Mouse (Mus musculus): ENCODE measurements around the gene Pzp. TPM values are rescaled to one million over a fixed set of nuclear protein-coding genes. Genes with fewer than 3 reads are reported as not detected.

Gene Pzp
- polyA plus RNA-seq (2012; rRNA removed): 0.09 TPM in 1 of 2 replicates, not detected in the other

- DNase-seq (ENCODE audit: low spot score): no peak
Observed at GRCm38 (mm10) chr6:128526601-128527000, at the start of gene Pzp. Pzp (minus strand) TSS chr6:128526720.

- no peak for DNase-seq (ENCODE audit: low spot score)
Observed at GRCm38 (mm10) chr6:128566589-128566988, 40.1 kb upstream of the Pzp start.

GRCm38 (mm10) chr6:128554049-128554448, 27.5 kb upstream of the Pzp start:
- DNase-seq (ENCODE audit: low spot score): no peak

DNA sequence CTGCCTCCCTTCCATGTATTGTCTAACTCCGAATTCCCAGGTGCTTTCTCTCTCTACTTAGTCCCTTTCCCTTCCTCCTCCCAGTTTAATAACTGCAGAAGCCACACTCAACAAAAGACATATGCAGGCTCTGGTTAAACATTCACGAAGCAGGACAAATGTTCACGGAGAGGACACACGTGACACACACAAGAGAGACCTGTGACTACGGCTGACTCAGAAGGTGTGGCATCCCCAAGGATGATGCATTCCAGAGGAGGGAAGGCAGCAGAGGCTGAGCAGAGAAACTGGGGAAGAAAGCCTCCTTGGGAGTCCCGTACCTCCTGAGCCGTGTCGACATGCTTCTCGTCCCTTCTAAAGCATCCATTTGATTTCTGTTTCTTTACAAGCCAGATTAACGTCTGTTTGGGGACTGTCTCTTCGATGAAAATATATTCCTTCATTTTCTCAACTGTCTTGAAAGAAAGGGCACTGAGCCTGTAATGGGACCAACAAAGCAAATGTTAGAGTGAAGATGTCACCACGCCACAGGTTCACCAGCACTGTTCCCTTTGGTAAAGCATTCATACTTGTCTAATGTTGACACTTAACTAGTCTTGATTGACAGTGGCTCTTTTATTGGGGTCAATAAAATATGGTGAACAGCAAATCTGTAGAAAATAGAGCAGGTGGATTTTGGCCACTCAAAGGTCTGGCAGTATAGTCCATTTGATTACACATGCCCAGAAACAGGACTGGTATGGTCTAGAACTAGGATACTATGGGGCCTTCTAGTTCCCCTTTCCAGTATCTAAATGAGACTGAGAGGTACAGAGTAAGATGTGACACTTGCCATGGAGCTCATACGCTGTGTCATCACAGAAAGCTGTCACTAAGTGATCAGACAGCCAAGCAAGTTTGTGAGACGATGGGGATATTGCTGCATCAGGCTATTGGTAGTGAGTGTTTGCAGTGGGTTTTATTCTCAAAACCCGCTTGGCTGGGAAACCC, 23.2 kb upstream of the Pzp start:
- no peak for DNase-seq (ENCODE audit: low spot score)

DNA sequence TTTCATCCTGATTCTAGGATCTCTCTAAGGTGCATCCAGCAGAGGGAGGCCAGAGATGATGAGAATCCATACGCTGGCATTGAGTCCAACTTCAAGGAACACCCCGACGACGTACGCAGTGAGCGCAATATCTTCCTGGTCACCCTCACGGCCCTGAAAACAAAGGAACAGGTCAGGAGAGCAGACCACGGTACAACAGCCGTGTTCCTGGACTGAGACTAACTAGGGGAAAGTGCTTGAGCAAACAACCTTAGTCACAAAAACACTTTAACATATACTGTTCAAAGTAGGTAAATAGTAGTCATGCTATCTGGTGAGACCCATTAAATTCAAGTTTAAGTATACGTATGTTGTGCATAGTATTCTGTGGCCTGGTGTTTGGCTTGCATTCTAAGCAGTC, 22.0 kb upstream of the Pzp start:
- DNase-seq (ENCODE audit: low spot score): no peak

- no peak for DNase-seq (ENCODE audit: low spot score)
Observed at GRCm38 (mm10) chr6:128545402-128545801, 18.9 kb upstream of the Pzp start.

GRCm38 (mm10) chr6:128543226-128543625, 16.7 kb upstream of the Pzp start:
- no peak for DNase-seq (ENCODE audit: low spot score)

DNA sequence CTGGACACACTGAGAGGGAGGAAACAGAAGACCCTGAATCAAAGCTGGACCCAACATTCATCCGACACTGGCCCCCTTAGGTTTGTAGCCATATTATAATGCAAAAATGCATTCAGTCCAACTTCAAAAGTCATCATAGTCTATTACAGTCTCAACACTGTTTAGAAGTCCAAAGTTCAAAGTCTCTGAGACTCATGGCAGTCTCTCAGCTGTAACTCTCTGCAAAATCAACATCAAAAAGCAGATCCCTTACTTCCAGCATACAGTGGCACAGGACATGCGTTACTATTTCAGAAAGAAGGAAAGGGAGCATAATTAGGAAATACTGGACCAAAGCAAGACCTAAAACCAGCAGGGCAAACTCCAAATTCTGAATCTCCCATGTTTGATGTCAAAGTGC, 8.7 kb upstream of the Pzp start:
- DNase-seq (ENCODE audit: low spot score): no peak

- no peak for DNase-seq (ENCODE audit: low spot score)
Observed at GRCm38 (mm10) chr6:128533296-128533695, 6.8 kb upstream of the Pzp start.

GRCm38 (mm10) chr6:128532701-128533100, 6.2 kb upstream of the Pzp start:
- DNase-seq (ENCODE audit: low spot score): no peak

GRCm38 (mm10) chr6:128528491-128528890, 2.0 kb upstream of the Pzp start:
- DNase-seq (ENCODE audit: low spot score): no peak

DNA sequence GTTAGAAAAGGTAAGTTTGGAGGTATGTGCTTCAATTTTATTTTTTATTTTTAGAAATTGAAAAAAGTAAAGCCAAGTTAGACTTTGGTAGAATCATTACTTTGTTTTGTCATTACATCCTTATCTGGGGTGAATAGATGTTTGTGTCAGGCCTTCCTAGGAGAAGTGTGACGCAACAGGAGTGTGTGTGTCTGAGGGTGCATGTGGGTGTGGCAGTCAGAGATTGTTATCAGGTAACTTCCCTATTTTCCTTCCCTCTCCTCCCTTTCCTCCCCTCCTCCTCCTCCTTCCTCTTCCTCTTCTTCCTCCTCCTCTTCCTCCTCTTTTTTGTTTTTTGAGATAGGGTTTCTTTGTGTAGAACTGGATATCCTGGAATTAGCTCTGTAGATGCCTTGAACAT, 590 bp upstream of the Pzp start:
- no peak for DNase-seq (ENCODE audit: low spot score)

- DNase-seq (ENCODE audit: low spot score): no peak
Observed at GRCm38 (mm10) chr6:128525801-128526200, 719 bp downstream of the Pzp start.

DNA sequence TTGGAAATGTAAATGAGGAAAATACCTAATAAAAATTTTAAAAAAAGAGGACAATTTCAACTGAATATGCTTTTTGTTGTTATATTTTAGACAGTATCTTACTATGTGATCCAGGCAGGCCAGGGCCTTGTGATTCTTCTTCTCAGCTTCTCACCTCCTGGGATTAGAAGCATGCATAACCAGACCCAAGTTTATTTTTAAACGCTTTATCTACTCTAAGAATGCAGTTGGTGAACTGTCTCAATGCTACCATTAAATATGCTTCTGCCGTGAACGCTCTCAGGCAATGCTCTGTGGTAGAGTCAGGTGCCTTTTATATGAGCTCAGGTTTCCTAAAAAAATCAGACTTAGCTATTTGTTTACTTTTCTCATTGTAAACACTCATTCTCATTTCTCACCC, 3.2 kb downstream of the Pzp start:
- no peak for DNase-seq (ENCODE audit: low spot score)

- DNase-seq (ENCODE audit: low spot score): no peak
Observed at GRCm38 (mm10) chr6:128519159-128519558, 7.4 kb downstream of the Pzp start.

DNA sequence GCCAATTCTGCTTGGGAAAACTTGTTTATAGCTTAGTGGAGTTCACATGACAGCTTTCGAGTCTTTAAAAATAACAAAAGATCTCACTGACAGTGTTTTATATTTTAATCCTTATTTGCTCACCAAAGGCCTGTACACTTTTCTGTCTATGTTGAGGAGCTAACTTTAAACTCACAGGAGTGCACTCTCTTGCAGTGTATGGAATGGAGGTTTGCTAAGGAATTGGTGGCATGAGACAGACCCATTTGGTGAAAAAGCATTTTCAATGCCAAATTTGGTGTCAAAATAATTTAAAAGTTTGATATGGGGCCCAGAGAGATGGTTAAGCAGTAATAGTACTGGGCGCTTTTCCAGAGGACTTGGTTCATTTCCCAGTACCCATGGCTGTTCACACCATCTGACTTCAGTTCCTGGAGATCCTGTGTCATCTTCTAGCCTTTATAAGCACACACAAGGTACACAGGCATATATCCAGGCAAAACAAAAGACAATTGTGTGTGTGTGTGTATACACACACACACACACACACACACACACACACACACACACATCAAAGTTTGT, 20.8 kb downstream of the Pzp start:
- no peak for DNase-seq (ENCODE audit: low spot score)

GRCm38 (mm10) chr6:128504743-128505142, 21.8 kb downstream of the Pzp start:
- DNase-seq (ENCODE audit: low spot score): no peak

DNA sequence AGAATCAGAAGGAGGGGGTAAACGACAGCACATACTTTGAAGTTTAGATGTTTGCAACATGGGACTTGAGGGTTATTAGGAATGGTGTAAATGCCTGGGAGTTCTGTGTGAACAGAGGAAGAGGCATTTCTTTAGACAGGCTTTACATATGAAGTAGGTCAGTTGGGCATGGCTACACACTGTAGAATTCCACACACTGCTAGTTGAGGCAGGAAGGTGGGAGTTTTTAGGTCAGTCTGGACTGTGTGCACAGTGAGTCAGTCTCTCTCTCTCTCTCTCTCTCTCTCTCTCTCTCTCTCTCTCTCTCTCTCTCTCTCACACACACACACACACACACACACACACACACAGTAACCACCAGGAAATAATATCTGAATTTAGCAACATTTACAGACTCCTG, 31.2 kb downstream of the Pzp start:
- DNase-seq (ENCODE audit: low spot score): no peak

DNA sequence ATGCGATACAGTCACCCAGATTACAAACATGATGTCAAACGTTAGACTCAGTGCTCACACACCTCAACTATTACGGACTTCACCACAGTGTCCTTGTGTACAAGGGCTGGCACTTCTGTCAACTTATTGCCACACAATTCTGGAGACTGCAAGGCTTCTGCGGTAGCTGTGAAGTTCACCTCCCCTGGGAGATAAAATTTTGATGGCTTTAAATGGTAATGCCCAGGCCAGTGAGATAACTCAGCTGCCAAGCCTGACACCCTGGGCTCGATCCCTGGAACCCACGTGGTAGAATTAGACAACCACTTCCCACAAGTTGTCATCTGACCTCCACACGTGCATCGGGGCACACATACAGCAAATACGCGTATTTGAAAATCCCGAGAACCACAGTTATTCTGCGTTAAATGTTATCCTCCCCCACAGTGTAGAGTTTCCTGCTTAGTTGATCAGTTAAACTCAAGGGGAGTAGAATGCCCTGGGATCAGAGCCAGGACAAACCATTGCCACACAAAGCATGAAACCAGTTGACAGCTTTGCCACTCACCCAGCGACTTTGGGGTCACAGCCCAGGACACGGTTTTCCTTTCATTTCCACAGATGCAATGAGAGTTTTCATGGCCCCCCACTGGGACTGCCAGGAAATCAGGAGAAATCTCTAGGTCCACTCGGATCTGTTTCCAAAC, 31.7 kb downstream of the Pzp start:
- DNase-seq (ENCODE audit: low spot score): no peak

DNA sequence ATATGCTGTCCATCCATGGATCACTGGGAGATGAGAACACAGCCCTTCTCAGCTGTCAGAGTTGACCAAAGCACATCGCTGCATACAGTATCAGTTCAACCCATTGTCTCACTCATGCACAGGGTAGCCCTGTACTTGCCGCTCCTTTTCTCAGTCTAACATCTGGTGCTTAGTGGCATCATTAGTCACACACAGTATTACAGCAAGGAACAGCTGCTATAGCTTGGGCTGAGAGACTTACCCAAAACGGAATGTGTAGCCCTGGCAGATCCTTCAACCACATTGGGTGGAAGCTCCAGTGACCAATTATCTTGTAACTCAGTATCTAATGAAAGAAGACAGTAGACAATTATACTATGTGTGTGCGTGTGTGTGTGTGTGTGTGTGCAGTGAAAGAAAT, 34.6 kb downstream of the Pzp start:
- no peak for DNase-seq (ENCODE audit: low spot score)

GRCm38 (mm10) chr6:128490141-128490540, 36.4 kb downstream of the Pzp start:
- no peak for DNase-seq (ENCODE audit: low spot score)

DNA sequence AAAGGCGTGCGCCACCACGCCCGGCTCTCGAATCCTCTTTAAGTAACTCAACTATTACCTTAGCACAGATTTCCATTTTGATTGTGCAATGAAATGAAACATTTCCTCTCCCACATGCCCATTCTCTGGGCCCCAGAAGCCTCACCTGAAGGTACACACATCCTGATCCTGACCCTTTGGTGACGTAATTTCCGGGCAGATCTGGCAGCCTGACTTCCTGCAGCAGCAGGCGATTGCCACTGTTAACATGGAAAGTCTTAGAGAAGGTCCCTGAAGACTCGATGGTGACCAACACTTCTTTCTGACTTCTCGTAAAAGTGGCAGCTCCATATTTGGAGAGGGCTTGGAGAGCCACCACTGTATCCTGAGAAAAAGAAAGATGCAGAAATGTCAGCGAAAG, 38.8 kb downstream of the Pzp start:
- no peak for DNase-seq (ENCODE audit: low spot score)
